24 mouse cellular contexts compared by ENCODE assay signal in genomic region chr12:117684788-117685187, GRCm38 (mm10).
DNase-seq lines count a peak whose midpoint lies in the region; ATAC-seq and TF ChIP-seq lines count a peak whose summit lies in the region.
"Had no signal": no experiment of that assay in that cellular context is flagged by ENCODE, and none has a peak within 500 bp of the region (broad histone marks: within the 10 kb centered on the region; RNA-seq: fewer than 3 reads in every experiment).

No protein-coding gene starts in this region.

- no peak overlapping the region for H3K4me3 ChIP-seq in embryonic facial prominence, embryonic 14.5 days (ENCODE audit: low read depth, low read length)
- H3K4me3 ChIP-seq in embryonic facial prominence, embryonic 10.5 days = no peak overlapping the region
- no peak overlapping the region for H3K4me3 ChIP-seq in kidney, embryonic 14.5 days (ENCODE audit: low read length)
- H3K4me3 ChIP-seq in neural tube, embryonic 13.5 days = no peak overlapping the region
- H3K4me3 ChIP-seq in neural tube, embryonic 15.5 days (replicated peaks) = no peak overlapping the region
- no peak overlapping the region for H3K4me3 ChIP-seq in lung, postnatal 0 days (ENCODE audit: low read depth, low read length)
- H3K4me3 ChIP-seq: heart, embryonic 15.5 days; limb, embryonic 13.5 days; liver, embryonic 12.5 days; megakaryocyte, embryonic 14.5 days had no signal

- H3K4me2 ChIP-seq in embryonic facial prominence, embryonic 14.5 days (ENCODE audit: low read depth, low read length) = no peak overlapping the region
- H3K4me2 ChIP-seq in kidney, embryonic 14.5 days (replicated peaks; ENCODE audit: low read depth, low read length) = no peak overlapping the region
- H3K4me2 ChIP-seq in neural tube, embryonic 13.5 days = no peak overlapping the region
- no peak overlapping the region for H3K4me2 ChIP-seq in neural tube, embryonic 15.5 days
- no peak overlapping the region for H3K4me2 ChIP-seq in lung, postnatal 0 days (replicated peaks; ENCODE audit: low read depth, low read length)
- H3K4me2 ChIP-seq: heart, embryonic 15.5 days; limb, embryonic 13.5 days; liver, embryonic 12.5 days had no signal

- 0 out of 2 replicates have a peak, but pooled peaks cover 7% of the 10 kb centered on the region for H3K27me3 ChIP-seq in embryonic facial prominence, embryonic 14.5 days (replicated peaks; ENCODE audit: control insufficient read depth, insufficient read depth, low read length)
- peaks cover 8% of the 10 kb centered on the region for H3K27me3 ChIP-seq in embryonic facial prominence, embryonic 10.5 days (replicated peaks; ENCODE audit: low read depth, poor library complexity, severe bottlenecking)
- no peaks in the 10 kb centered on the region for H3K27me3 ChIP-seq in kidney, embryonic 14.5 days (ENCODE audit: control insufficient read depth, insufficient read depth, low read length)
- no peaks in the 10 kb centered on the region for H3K27me3 ChIP-seq in neural tube, embryonic 13.5 days
- no peaks in the 10 kb centered on the region for H3K27me3 ChIP-seq in neural tube, embryonic 15.5 days (replicated peaks)
- no peaks in the 10 kb centered on the region for H3K27me3 ChIP-seq in lung, postnatal 0 days (replicated peaks; ENCODE audit: insufficient read depth, low read length)
- H3K27me3 ChIP-seq: heart, embryonic 15.5 days; liver, embryonic 12.5 days had no signal

- H3K9ac ChIP-seq in embryonic facial prominence, embryonic 14.5 days (ENCODE audit: low read depth, low read length) = no peak overlapping the region
- no peak overlapping the region for H3K9ac ChIP-seq in kidney, embryonic 14.5 days (ENCODE audit: low read depth, low read length)
- no peak overlapping the region for H3K9ac ChIP-seq in neural tube, embryonic 13.5 days
- no peak overlapping the region for H3K9ac ChIP-seq in neural tube, embryonic 15.5 days (replicated peaks)
- H3K9ac ChIP-seq in lung, postnatal 0 days (replicated peaks; ENCODE audit: low read depth) = no peak overlapping the region
- H3K9ac ChIP-seq: heart, embryonic 15.5 days; limb, embryonic 13.5 days; liver, embryonic 12.5 days had no signal

- H3K36me3 ChIP-seq in embryonic facial prominence, embryonic 14.5 days (ENCODE audit: control insufficient read depth, insufficient read depth, low read length) = no peaks in the 10 kb centered on the region
- no peaks in the 10 kb centered on the region for H3K36me3 ChIP-seq in embryonic facial prominence, embryonic 10.5 days (replicated peaks)
- no peaks in the 10 kb centered on the region for H3K36me3 ChIP-seq in kidney, embryonic 14.5 days (ENCODE audit: control insufficient read depth, insufficient read depth, low read length)
- no peaks in the 10 kb centered on the region for H3K36me3 ChIP-seq in neural tube, embryonic 13.5 days
- H3K36me3 ChIP-seq in neural tube, embryonic 15.5 days = no peaks in the 10 kb centered on the region
- no peaks in the 10 kb centered on the region for H3K36me3 ChIP-seq in lung, postnatal 0 days (ENCODE audit: insufficient read depth, low read length)
- H3K36me3 ChIP-seq: heart, embryonic 15.5 days; limb, embryonic 13.5 days; liver, embryonic 12.5 days had no signal

- ATAC-seq in embryonic facial prominence, embryonic 14.5 days (ENCODE audit: low read depth) = peak; percentile 51; the same call in 1 of the 2 replicates
- ATAC-seq in kidney, embryonic 14.5 days (ENCODE audit: low FRiP score, low TSS enrichment) = peak; percentile 65; the same call in 1 of the 2 replicates
- ATAC-seq in neural tube, embryonic 13.5 days (ENCODE audit: low read depth) = no peak
- ATAC-seq in neural tube, embryonic 15.5 days (ENCODE audit: low FRiP score) = no peak
- ATAC-seq in lung, postnatal 0 days = no peak
- ATAC-seq: liver, embryonic 12.5 days had no signal

- H3K27ac ChIP-seq in embryonic facial prominence, embryonic 14.5 days (replicated peaks; ENCODE audit: low read depth, low read length) = no peak overlapping the region
- H3K27ac ChIP-seq in embryonic facial prominence, embryonic 10.5 days (replicated peaks) = no peak overlapping the region
- no peak overlapping the region for H3K27ac ChIP-seq in kidney, embryonic 14.5 days (ENCODE audit: low read depth, low read length)
- H3K27ac ChIP-seq in neural tube, embryonic 13.5 days (replicated peaks) = peak overlapping the region; percentile 70
- no peak overlapping the region for H3K27ac ChIP-seq in neural tube, embryonic 15.5 days (replicated peaks)
- no peak overlapping the region for H3K27ac ChIP-seq in lung, postnatal 0 days (ENCODE audit: low read length)
- H3K27ac ChIP-seq: heart, embryonic 15.5 days; limb, embryonic 13.5 days; liver, embryonic 12.5 days; stomach, postnatal 0 days had no signal

- peak; percentile 47 for DNase-seq in embryonic facial prominence, embryonic 14.5 days (ENCODE audit: low spot score)
- DNase-seq in embryonic facial prominence, embryonic 10.5 days (ENCODE audit: low spot score) = no peak
- no peak for DNase-seq in kidney, postnatal 4 days
- DNase-seq in lung, postnatal 0 days (ENCODE audit: low spot score) = no peak
- DNase-seq: adrenal gland, postnatal 10 days; cerebellum, adult 8-10 months; cerebellum, postnatal 36 days; gastrocnemius, postnatal 25 days; heart, postnatal 36 days; kidney, adult 11 months; layer of hippocampus, adult 9-11 months; lung, adult 18-20 months; lung, postnatal 14 days; right cerebral cortex, postnatal 14 days; thymus, adult 2 months; thymus, postnatal 4 days had no signal

- no peak for TF ChIP-seq EP300 in lung, postnatal 0 days (IDR thresholded peaks at IDR 0.05)

- no peak for TF ChIP-seq CTCF in lung, postnatal 0 days (IDR thresholded peaks at IDR 0.05)

- H3K4me1 ChIP-seq in embryonic facial prominence, embryonic 14.5 days (ENCODE audit: control insufficient read depth, insufficient read depth, low read length) = no peaks in the 10 kb centered on the region
- H3K4me1 ChIP-seq in embryonic facial prominence, embryonic 10.5 days = peaks cover 62% of the 10 kb centered on the region
- H3K4me1 ChIP-seq in kidney, embryonic 14.5 days (ENCODE audit: control insufficient read depth, insufficient read depth, low read length) = peaks cover 15% of the 10 kb centered on the region
- peaks cover 59% of the 10 kb centered on the region for H3K4me1 ChIP-seq in neural tube, embryonic 13.5 days (replicated peaks)
- peaks cover 42% of the 10 kb centered on the region for H3K4me1 ChIP-seq in neural tube, embryonic 15.5 days
- H3K4me1 ChIP-seq in lung, postnatal 0 days (ENCODE audit: insufficient read depth, low read depth, low read length) = peaks cover 20% of the 10 kb centered on the region; the same call in 1 of the 2 replicates

- 27% methylated on average over 3 of the region's 3 CpGs for WGBS in embryonic facial prominence, embryonic 14.5 days
- 21% methylated on average over 3 of the region's 3 CpGs for WGBS in embryonic facial prominence, embryonic 10.5 days
- WGBS in kidney, embryonic 14.5 days = 13% methylated on average over 3 of the region's 3 CpGs
- 12% methylated on average over 3 of the region's 3 CpGs for WGBS in neural tube, embryonic 13.5 days
- WGBS in neural tube, embryonic 15.5 days = 25% methylated on average over 3 of the region's 3 CpGs
- whole genome bisulfite sequencing in lung, postnatal 0 days = 57% methylated on average over 3 of the region's 3 CpGs

- H3K9me3 ChIP-seq in embryonic facial prominence, embryonic 14.5 days (ENCODE audit: control insufficient read depth, low read length) = no peaks in the 10 kb centered on the region
- H3K9me3 ChIP-seq in embryonic facial prominence, embryonic 10.5 days = no peaks in the 10 kb centered on the region
- H3K9me3 ChIP-seq in kidney, embryonic 14.5 days (ENCODE audit: control insufficient read depth, low read length) = no peaks in the 10 kb centered on the region
- H3K9me3 ChIP-seq in neural tube, embryonic 13.5 days = no peaks in the 10 kb centered on the region
- H3K9me3 ChIP-seq in neural tube, embryonic 15.5 days (replicated peaks) = no peaks in the 10 kb centered on the region
- H3K9me3 ChIP-seq in lung, postnatal 0 days (ENCODE audit: low read length) = no peaks in the 10 kb centered on the region
- H3K9me3 ChIP-seq: heart, embryonic 15.5 days; limb, embryonic 13.5 days; liver, embryonic 12.5 days; megakaryocyte, embryonic 14.5 days had no signal

Comparison
In these comparisons a context has a peak if more than half of its experiments do, and no peak if none do; other contexts are left out.
1. ATAC-seq: peak in embryonic facial prominence, embryonic 14.5 days (single experiment) and kidney, embryonic 14.5 days (single experiment); none in neural tube, embryonic 13.5 days (single experiment), neural tube, embryonic 15.5 days (single experiment) and lung, postnatal 0 days (single experiment).